Comparison of ENCODE assay signal across 18 mouse cellular contexts in the genomic region with DNA sequence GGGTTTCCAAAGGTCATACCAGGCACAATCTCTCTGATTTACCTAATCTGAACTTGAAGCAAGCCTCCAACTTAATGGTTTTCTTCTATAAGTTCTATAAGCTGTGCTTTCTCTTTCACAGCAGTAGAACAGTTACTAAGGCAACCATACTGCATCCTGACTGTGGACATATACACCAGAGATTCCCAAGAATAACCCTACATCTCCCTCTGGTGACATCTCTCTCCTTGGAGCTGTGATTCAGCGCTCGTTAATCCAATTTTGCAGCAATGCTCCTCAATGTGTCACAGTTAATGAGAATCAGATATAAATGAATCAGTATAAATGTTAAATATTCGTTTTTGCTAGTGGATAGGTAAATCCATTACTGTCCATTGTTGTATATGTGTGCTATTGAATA.
"Had no signal": no experiment of that assay in that cellular context is flagged by ENCODE, and none has a peak within 500 bp of the region (broad histone marks: within the 10 kb centered on the region; RNA-seq: fewer than 3 reads in every experiment).

No protein-coding gene starts in this region.

- H3K36me3 ChIP-seq: midbrain, embryonic 10.5 days; midbrain, embryonic 12.5 days; neural tube, embryonic 13.5 days; neural tube, embryonic 15.5 days had no signal

- H3K9me3 ChIP-seq: midbrain, embryonic 10.5 days; midbrain, embryonic 12.5 days; neural tube, embryonic 13.5 days; neural tube, embryonic 15.5 days had no signal

- H3K4me2 ChIP-seq: lung, embryonic 14.5 days; midbrain, embryonic 12.5 days; neural tube, embryonic 13.5 days; neural tube, embryonic 15.5 days had no signal

- H3K4me3 ChIP-seq: midbrain, embryonic 10.5 days; midbrain, embryonic 12.5 days; myocyte; neural tube, embryonic 13.5 days; neural tube, embryonic 15.5 days had no signal

- DNase-seq: lung, adult 18-20 months; lung, embryonic 14.5 days; lung, postnatal 10 days; lung, postnatal 4 days; midbrain, embryonic 14.5 days; right cerebral cortex, adult 18-20 months; right cerebral cortex, postnatal 25 days; right cerebral cortex, postnatal 4 days; spleen, adult 18-20 months; thymus, adult 18-20 months; thymus, postnatal 14 days; thymus, postnatal 36 days had no signal

- H3K9ac ChIP-seq: liver, embryonic 14.5 days; lung, embryonic 14.5 days; midbrain, embryonic 12.5 days; neural tube, embryonic 13.5 days; neural tube, embryonic 15.5 days had no signal

- H3K27me3 ChIP-seq: midbrain, embryonic 12.5 days; neural tube, embryonic 13.5 days; neural tube, embryonic 15.5 days had no signal

- H3K27ac ChIP-seq: liver, embryonic 14.5 days; midbrain, embryonic 10.5 days; midbrain, embryonic 12.5 days; neural tube, embryonic 13.5 days; neural tube, embryonic 15.5 days had no signal
